Mouse (Mus musculus): ENCODE measurements around the gene Rbfox2. TPM values are rescaled to one million over a fixed set of nuclear protein-coding genes. Genes with fewer than 3 reads are reported as not detected.
A peak's percentile ranks its signal among the peaks of the same experiment; 100 is the strongest.
"Not testable (repeated sequence)": the region's sequence is repeated elsewhere in the genome, so short reads cannot be mapped to it uniquely, and the experiment has no call there.

The Rbfox2 gene
- total RNA-seq, 1 experiment from 2014 or later, result 2.1 TPM

DNA sequence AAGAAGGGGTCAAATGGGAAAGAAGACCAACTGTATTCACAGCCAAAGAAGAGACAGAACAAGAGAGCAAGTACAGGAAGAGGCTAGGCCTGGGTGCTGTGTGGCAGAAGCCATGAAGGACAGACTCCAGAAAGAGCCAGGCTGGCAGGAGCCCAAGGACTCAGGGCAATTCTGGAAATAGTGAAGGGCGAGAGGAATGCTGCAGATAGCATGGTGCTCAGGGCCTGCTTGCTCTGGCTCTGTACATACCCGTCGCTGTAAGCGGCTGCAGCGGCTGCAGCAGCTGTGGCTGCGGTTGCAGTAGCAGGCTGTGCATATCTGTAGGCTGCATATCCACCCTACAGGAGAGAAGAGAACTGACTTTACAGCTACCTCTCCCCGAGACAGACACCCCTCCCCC is 221.0 kb downstream of the Rbfox2 start:
- no peak for ATAC-seq (replicated peaks; ENCODE audit: low read depth, poor library complexity, severe bottlenecking)

GRCm38 (mm10) chr15:77081454-77081853 is 225.3 kb downstream of the Rbfox2 start:
- ATAC-seq (replicated peaks; ENCODE audit: low read depth, poor library complexity, severe bottlenecking), result no peak

DNA sequence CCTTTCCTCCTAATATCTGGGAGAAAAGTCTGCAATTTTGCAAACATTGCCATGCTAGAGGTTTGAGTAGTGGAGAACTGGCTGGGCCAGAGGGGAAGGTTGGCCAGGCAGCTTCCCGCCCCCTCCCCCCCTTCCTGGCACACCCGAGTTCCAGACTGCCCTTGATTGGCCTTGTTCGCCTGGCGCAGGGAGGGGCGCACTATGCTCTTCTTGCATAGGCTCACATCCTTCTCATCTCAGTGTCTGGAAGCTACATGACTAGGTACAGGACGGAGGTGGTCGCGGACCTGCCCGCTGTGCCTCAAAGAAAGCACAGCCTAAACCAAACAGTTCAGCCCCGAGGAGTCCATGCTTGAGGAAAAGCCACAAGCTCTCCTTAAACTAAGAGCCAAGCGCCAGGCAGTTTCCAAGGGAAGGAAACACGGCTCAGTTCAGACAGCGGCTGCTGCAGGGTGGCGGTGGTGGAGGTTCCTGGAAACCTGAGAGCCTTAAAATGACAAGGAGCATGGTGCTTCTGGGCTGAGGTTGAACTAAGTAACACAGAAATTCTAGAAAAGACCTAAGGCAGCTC is 226.0 kb downstream of the Rbfox2 start:
- ATAC-seq (replicated peaks; ENCODE audit: low read depth, poor library complexity, severe bottlenecking), result no peak

GRCm38 (mm10) chr15:77079890-77080361 is 226.9 kb downstream of the Rbfox2 start:
- no peak for ATAC-seq (replicated peaks; ENCODE audit: low read depth, poor library complexity, severe bottlenecking)

- ATAC-seq (replicated peaks; ENCODE audit: low read depth, poor library complexity, severe bottlenecking), result no peak
Observed at GRCm38 (mm10) chr15:77079256-77079822, 227.5 kb downstream of the Rbfox2 start.

DNA sequence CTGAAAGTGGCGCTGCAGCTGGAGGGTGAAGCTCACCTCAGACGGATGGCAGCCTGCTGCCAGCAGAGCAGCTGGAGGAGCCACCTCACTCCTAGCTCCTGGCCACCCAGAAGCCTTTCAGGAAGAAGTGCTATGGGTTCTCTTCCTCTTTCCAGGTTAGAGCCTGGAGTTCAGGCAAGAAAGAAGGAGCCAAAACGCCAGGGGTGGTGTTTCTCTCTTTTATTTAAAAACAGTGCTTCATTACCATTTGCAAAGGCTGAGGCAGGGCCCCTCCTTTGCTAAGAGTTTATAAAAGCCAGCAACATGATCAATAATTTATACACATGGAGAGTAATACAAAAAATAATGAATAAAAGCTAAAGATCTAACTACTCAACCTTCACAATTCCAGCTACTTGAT is 228.0 kb downstream of the Rbfox2 start:
- ATAC-seq (replicated peaks; ENCODE audit: low read depth, poor library complexity, severe bottlenecking), result no peak

GRCm38 (mm10) chr15:77077906-77078305 is 228.9 kb downstream of the Rbfox2 start:
- ATAC-seq (replicated peaks; ENCODE audit: low read depth, poor library complexity, severe bottlenecking), result no peak

DNA sequence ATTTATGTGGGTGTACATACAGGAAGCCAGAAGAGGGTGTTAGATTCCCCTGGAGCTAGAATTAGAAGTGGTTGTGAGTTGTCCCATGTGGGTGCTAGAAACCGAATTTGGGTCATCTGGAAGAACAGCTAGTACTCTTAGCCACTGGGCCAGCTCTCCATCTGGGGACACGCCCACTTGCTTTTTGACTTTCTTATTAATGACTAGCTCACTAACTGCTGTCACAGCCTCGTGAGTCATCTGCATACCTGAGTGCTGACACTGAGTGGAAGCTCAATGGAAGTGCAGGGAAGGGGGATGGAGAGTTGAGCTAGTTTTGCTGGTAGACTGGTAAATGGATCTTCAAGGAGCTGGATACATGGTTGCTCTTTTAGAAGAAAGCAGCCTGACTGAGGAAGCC is 230.3 kb downstream of the Rbfox2 start:
- ATAC-seq (replicated peaks; ENCODE audit: low read depth, poor library complexity, severe bottlenecking), result no peak

GRCm38 (mm10) chr15:77072556-77073163 is 234.1 kb downstream of the Rbfox2 start:
- no peak for ATAC-seq (replicated peaks; ENCODE audit: low read depth, poor library complexity, severe bottlenecking)

GRCm38 (mm10) chr15:77071501-77071900 is 235.3 kb downstream of the Rbfox2 start:
- peak; percentile 88 for ATAC-seq (replicated peaks; ENCODE audit: low read depth, poor library complexity, severe bottlenecking)

DNA sequence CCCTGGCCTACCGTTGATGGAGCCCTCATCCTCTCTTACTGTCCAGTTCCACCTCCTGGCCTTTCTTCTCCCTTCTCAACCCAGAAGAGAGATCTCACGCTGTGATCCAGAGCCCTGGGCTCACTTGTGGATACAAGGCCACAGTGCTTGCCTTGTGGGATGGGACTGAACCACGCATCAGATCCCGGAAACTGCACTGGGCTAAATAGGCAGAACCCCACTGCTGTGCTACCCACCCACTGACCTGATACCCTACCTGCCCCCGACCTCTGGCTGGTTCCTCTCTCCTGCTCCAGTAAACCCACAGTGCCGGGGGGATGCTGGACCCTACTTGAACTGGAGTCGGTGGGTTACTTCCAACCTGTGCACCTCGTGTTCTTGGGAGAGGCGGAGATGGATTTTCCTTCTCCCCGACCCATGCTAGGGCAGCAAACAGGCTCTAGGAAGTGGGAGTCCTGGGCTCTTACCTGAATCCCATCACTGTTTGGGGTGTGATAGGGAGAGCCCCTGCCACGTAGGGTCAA is 236.0 kb downstream of the Rbfox2 start:
- no peak for ATAC-seq (replicated peaks; ENCODE audit: low read depth, poor library complexity, severe bottlenecking)

DNA sequence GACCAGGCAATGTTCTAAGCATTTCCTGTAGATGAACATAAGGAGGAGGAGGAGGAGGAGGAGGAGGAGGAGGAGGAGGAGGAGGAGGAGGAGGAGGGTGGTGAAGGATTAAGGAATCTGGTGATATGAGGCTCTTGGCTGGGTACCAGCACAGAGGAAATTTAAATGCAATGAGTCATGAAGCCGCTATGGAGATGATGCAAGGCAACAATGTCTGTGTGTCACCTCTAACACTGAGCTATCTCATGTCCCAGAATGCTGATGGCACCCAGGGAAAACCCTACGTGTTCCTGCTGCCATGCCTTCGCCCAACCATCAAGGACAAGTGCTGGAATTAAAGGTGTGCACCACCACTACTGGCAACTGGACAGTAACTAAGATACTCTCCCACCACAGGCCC is 237.8 kb downstream of the Rbfox2 start:
- no peak for ATAC-seq (replicated peaks; ENCODE audit: low read depth, poor library complexity, severe bottlenecking)

- ATAC-seq (replicated peaks; ENCODE audit: low read depth, poor library complexity, severe bottlenecking), result no peak
Observed at GRCm38 (mm10) chr15:77068439-77068861, 238.4 kb downstream of the Rbfox2 start.

GRCm38 (mm10) chr15:77066233-77066632 is 240.6 kb downstream of the Rbfox2 start:
- ATAC-seq (replicated peaks; ENCODE audit: low read depth, poor library complexity, severe bottlenecking), result no peak

- ATAC-seq (replicated peaks; ENCODE audit: low read depth, poor library complexity, severe bottlenecking), result no peak
Observed at GRCm38 (mm10) chr15:77065259-77065852, 241.4 kb downstream of the Rbfox2 start.

DNA sequence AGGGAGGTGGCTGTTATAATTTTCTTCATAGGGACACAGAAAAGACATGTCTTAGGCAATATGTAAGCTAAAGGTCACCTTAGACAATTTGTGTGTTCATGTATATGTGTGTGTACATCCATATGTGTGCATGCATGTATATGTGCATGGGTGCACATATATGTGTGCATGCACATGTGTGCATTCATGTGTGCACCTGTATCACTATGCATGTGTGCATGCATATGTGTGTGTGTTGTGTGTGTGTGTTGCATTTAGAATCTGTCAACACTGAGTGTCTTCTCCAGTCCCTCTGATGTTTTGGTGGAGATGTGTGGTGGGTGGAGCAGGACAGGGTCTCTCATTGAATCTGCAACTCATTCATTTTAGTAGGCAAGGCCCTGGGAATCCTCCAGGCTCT is 244.1 kb downstream of the Rbfox2 start:
- no peak for ATAC-seq (replicated peaks; ENCODE audit: low read depth, poor library complexity, severe bottlenecking)

DNA sequence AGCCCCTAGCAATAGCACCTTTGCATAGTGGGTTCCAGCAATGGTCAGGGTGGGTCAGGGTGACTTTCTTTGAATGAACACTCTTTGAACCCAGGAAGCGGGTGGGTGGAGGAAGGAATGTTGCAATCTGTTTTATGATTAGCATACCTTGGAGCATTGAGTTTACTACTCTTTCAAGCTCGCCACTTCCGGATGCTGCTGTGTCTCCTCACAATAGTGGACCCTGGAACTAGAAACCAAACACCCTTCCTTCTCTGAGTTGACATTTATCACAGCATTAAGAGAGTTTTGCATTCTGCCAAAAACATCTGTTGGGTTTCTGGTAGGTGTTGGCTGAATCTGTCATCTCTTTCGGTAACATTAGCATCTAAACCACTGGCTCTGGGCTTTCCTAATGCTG is 247.4 kb downstream of the Rbfox2 start:
- not testable (repeated sequence) for ATAC-seq (replicated peaks; ENCODE audit: low read depth, poor library complexity, severe bottlenecking)

DNA sequence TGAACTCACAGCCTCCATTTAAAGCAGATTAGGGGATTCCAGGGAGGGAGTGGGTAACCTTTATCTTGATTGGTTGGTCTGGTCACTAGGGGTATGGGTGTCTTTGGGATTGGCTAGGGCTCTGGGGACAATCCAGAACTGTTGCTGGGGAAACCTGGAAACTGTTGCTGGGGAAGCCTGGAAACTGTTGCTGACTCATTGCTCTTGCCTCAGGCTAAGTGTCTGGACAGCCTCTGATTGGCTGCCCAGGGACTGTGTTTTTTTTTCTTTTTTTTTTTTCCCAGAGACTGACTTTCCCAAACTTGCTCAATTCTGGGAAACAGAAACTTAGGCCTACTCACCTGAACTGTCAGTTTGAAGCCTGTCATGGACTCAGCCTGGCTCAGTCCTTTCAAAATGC is 248.2 kb downstream of the Rbfox2 start:
- no peak for ATAC-seq (replicated peaks; ENCODE audit: low read depth, poor library complexity, severe bottlenecking)

DNA sequence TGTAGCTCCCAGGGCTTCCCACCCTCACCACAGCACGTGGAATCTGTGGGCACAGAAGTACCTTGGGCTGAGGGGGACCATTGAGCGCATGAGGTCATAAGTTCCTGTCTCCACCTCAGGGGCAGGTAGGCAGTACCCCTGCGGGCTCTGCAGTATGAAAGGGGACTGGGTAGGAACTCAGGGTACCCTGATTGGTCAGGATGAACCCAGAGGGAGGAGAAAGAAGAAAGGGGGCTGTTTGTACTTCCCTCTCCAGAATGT is 250.1 kb downstream of the Rbfox2 start:
- no peak for ATAC-seq (replicated peaks; ENCODE audit: low read depth, poor library complexity, severe bottlenecking)

- no peak for ATAC-seq (replicated peaks; ENCODE audit: low read depth, poor library complexity, severe bottlenecking)
Observed at GRCm38 (mm10) chr15:77056001-77056790, 250.6 kb downstream of the Rbfox2 start.
